Mouse (Mus musculus) bone marrow, adult 2 months (tissue): Measurements from ENCODE around the gene Ppp1r13b. TPM values are rescaled to one million over a fixed set of nuclear protein-coding genes. Genes with fewer than 3 reads are reported as not detected.

Experiments used
- H3K27ac ChIP-seq: fragments of 200-500 bp; 2 replicates; pipeline ENCODE4 v1.5.1; 2012; ENCODE audit warnings: low read depth, mild to moderate bottlenecking, control low read depth, inconsistent platforms, low read length; ENCODE audit not compliant: control insufficient read depth, poor library complexity, insufficient read depth
- H3K4me1 ChIP-seq: fragments of 200-500 bp; 2 replicates; pipeline ENCODE4 v1.6.1; 2011; ENCODE audit warnings: low read length; ENCODE audit not compliant: control insufficient read depth, insufficient read depth
- H3K4me3 ChIP-seq: fragments of 200-500 bp; replicated peaks from 2 replicates; pipeline ENCODE3; 2011; ENCODE audit warnings: mild to moderate bottlenecking, low read depth, low read length, control low read depth; ENCODE audit not compliant: control insufficient read depth
- CTCF ChIP-seq: fragments of 200-500 bp; IDR thresholded peaks from 2 replicates; pipeline ENCODE4 v1.5.1; 2011; ENCODE audit warnings: low read length, control low read depth; ENCODE audit not compliant: control insufficient read depth, insufficient read depth
- POLR2A ChIP-seq: fragments of 200-500 bp; IDR thresholded peaks from 2 replicates; pipeline ENCODE4 v1.6.1; 2011; ENCODE audit warnings: low read depth, mild to moderate bottlenecking, control low read depth, low read length, borderline replicate concordance; ENCODE audit not compliant: control insufficient read depth
- WGBS: fragments of 180-500 bp; shearing (Covaris S2); methylation state at CpG from one replicate; pipeline ENCODE4 v1.1.7; 2018; 5-methylcytosine and 5-hydroxymethylcytosine counted together
- polyA plus RNA-seq: library from polyadenylated mRNA; stranded (reverse); fragments of >200 nt; gene quantifications from 2 replicates; pipeline ENCODE4 v1.2.4, GENCODE M21; 2011; ENCODE audit warnings: low replicate concordance; ENCODE audit not compliant: missing spikeins, insufficient read depth, insufficient read length

The Ppp1r13b gene
- polyA plus RNA-seq, 1 experiment = 10.9 TPM

GRCm38 (mm10) chr12:111851745-111852144 is 56.2 kb downstream of the Ppp1r13b start:
- Histone ChIP-seq H3K27ac (no peak overlapping the region), H3K4me3 (no peak overlapping the region), H3K4me1 (no peaks in the 10 kb centered on the region)
- 62% methylated on average over 5 of the region's 5 CpGs for WGBS
- TF ChIP-seq CTCF = no peak
- no peak for TF ChIP-seq POLR2A

- no peak overlapping the region for H3K4me3 ChIP-seq
- 71% methylated on average over 2 of the region's 2 CpGs for WGBS
- no peak for TF ChIP-seq POLR2A
- no peak for TF ChIP-seq CTCF
- H3K27ac ChIP-seq = no peak overlapping the region
- no peaks in the 10 kb centered on the region for H3K4me1 ChIP-seq
Observed at GRCm38 (mm10) chr12:111851235-111851634, 56.7 kb downstream of the Ppp1r13b start.

- 85% methylated on average over 9 of the region's 9 CpGs for WGBS
- no peak for TF ChIP-seq POLR2A
- no peak for TF ChIP-seq CTCF
- no peak overlapping the region for H3K27ac ChIP-seq
Observed at GRCm38 (mm10) chr12:111848300-111848798, 59.6 kb downstream of the Ppp1r13b start.

GRCm38 (mm10) chr12:111846815-111847214 is 61.1 kb downstream of the Ppp1r13b start:
- 91% methylated on average over 10 of the region's 10 CpGs for WGBS
- no peak overlapping the region for H3K4me3 ChIP-seq
- no peaks in the 10 kb centered on the region; the same call in 1 of the 2 replicates for H3K4me1 ChIP-seq
- H3K27ac ChIP-seq = no peak overlapping the region
- TF ChIP-seq CTCF = no peak
- no peak for TF ChIP-seq POLR2A

More at GRCm38 (mm10) chr12:111848300-111848798, 59.6 kb downstream of the Ppp1r13b start:
- H3K4me1 ChIP-seq = no peaks in the 10 kb centered on the region
- H3K4me3 ChIP-seq = no peak overlapping the region

GRCm38 (mm10) chr12:111845953-111846352 is 62.0 kb downstream of the Ppp1r13b start:
- Histone ChIP-seq H3K4me3 (no peak overlapping the region), H3K4me1 (no peaks in the 10 kb centered on the region; the same call in 1 of the 2 replicates), H3K27ac (no peak overlapping the region)
- TF ChIP-seq CTCF (no peak), POLR2A (no peak)
- 82% methylated on average over 4 of the region's 4 CpGs for WGBS

GRCm38 (mm10) chr12:111843470-111843869 is 64.4 kb downstream of the Ppp1r13b start:
- no peaks in the 10 kb centered on the region; the same call in 1 of the 2 replicates for H3K4me1 ChIP-seq
- 5% methylated on average over 2 of the region's 2 CpGs for WGBS
- H3K4me3 ChIP-seq = no peak overlapping the region
- no peak overlapping the region for H3K27ac ChIP-seq
- no peak for TF ChIP-seq CTCF
- no peak for TF ChIP-seq POLR2A

GRCm38 (mm10) chr12:111842565-111843433 is 65.1 kb downstream of the Ppp1r13b start:
- Histone ChIP-seq H3K4me3 (no peak overlapping the region), H3K4me1 (no peaks in the 10 kb centered on the region; the same call in 1 of the 2 replicates), H3K27ac (no peak overlapping the region)
- TF ChIP-seq POLR2A (no peak), CTCF (no peak)
- 69% methylated on average over 15 of the region's 15 CpGs for WGBS

- peak overlapping the region; percentile 36 for H3K4me3 ChIP-seq
- TF ChIP-seq CTCF = no peak
- TF ChIP-seq POLR2A = no peak
- H3K27ac ChIP-seq = peak overlapping the region; percentile 34; the same call in 1 of the 2 replicates
- WGBS = 70% methylated on average over 10 of the region's 10 CpGs
- peaks cover 2% of the 10 kb centered on the region for H3K4me1 ChIP-seq
Observed at GRCm38 (mm10) chr12:111833457-111833856, 74.5 kb downstream of the Ppp1r13b start.
